Mouse (Mus musculus) midbrain, embryonic 15.5 days (tissue): ENCODE measurements around the gene Tmpo. TPM values are rescaled to one million over a fixed set of nuclear protein-coding genes. Genes with fewer than 3 reads are reported as not detected.
A peak's percentile ranks its signal among the peaks of the same experiment; 100 is the strongest.

ENCODE experiments used
- ATAC-seq: fragments of 200-750 bp; cut with Nextera tagmentation; replicated peaks from 2 replicates; pipeline ENCODE4 v1.8.0; 2017; ENCODE audit warnings: moderate TSS enrichment
- H3K27ac ChIP-seq: fragments of 300-500 bp; sonication (generic); 2 replicates; pipeline ENCODE4 v1.5.1; 2015; ENCODE audit warnings: mild to moderate bottlenecking, inconsistent platforms
- H3K27me3 ChIP-seq: fragments of 300-500 bp; sonication (generic); replicated peaks from 2 replicates; pipeline ENCODE4 v1.6.1; 2015; ENCODE audit warnings: inconsistent platforms
- H3K36me3 ChIP-seq: fragments of 300-500 bp; sonication (generic); replicated peaks from 2 replicates; pipeline ENCODE4 v1.6.1; 2015; ENCODE audit warnings: inconsistent platforms
- H3K4me1 ChIP-seq: fragments of 300-500 bp; sonication (generic); 2 replicates; pipeline ENCODE4 v1.6.1; 2015; ENCODE audit warnings: inconsistent platforms
- H3K4me2 ChIP-seq: fragments of 300-500 bp; sonication (generic); 2 replicates; pipeline ENCODE4 v1.6.1; 2015; ENCODE audit warnings: inconsistent platforms, mild to moderate bottlenecking, moderate library complexity
- H3K4me3 ChIP-seq: fragments of 300-500 bp; sonication (generic); 2 replicates; pipeline ENCODE4 v1.5.1; 2015; ENCODE audit warnings: mild to moderate bottlenecking, inconsistent platforms
- H3K9ac ChIP-seq: fragments of 300-500 bp; sonication (generic); 2 replicates; pipeline ENCODE4 v1.6.1; 2015; ENCODE audit warnings: mild to moderate bottlenecking, inconsistent platforms
- H3K9me3 ChIP-seq: fragments of 300-500 bp; sonication (generic); 2 replicates; pipeline ENCODE4 v1.6.1; 2016; ENCODE audit warnings: inconsistent platforms
- WGBS: fragments of 180-500 bp; shearing (Covaris S2); methylation state at CpG from one replicate; pipeline ENCODE4 v1.1.7; 2015; ENCODE audit warnings: mixed read lengths; 5-methylcytosine and 5-hydroxymethylcytosine counted together
- polyA plus RNA-seq: library from polyadenylated mRNA; unstranded; fragments of >200 nt; fragmentation: Nextera tagmentation; extraction: Ambion mirVana; gene quantifications from 2 replicates; pipeline ENCODE4 v1.2.1, GENCODE M21; 2015

The Tmpo gene
- polyA plus RNA-seq, 1 experiment from 2014 or later = 106 TPM

GRCm38 (mm10) chr10:91142654-91143191 lies 38.4 kb downstream of the Tmpo start:
- no peaks in the 10 kb centered on the region for H3K27me3 ChIP-seq
- no peaks in the 10 kb centered on the region for H3K9me3 ChIP-seq
- no peaks in the 10 kb centered on the region for H3K4me1 ChIP-seq
- H3K4me3 ChIP-seq = no peak overlapping the region
- H3K4me2 ChIP-seq = no peak overlapping the region
- peaks cover 5% of the 10 kb centered on the region for H3K36me3 ChIP-seq
- H3K9ac ChIP-seq = no peak overlapping the region
- H3K27ac ChIP-seq = no peak overlapping the region
- 76% methylated on average over 10 of the region's 10 CpGs for WGBS
- no peak for ATAC-seq

GRCm38 (mm10) chr10:91141564-91141963 lies 39.6 kb downstream of the Tmpo start:
- 23% methylated on average over 2 of the region's 2 CpGs for WGBS
- no peaks in the 10 kb centered on the region for H3K27me3 ChIP-seq
- H3K9me3 ChIP-seq = no peaks in the 10 kb centered on the region
- H3K9ac ChIP-seq = no peak overlapping the region
- no peaks in the 10 kb centered on the region; the same call in 1 of the 2 replicates for H3K36me3 ChIP-seq
- no peak overlapping the region for H3K27ac ChIP-seq
- no peak overlapping the region for H3K4me2 ChIP-seq
- peak; percentile 48; the same call in 1 of the 2 replicates for ATAC-seq
- H3K4me1 ChIP-seq = no peaks in the 10 kb centered on the region
- no peak overlapping the region for H3K4me3 ChIP-seq

GRCm38 (mm10) chr10:91139148-91139766 lies 41.9 kb downstream of the Tmpo start:
- no peaks in the 10 kb centered on the region for H3K27me3 ChIP-seq
- WGBS = 93% methylated on average over 14 of the region's 14 CpGs
- H3K9ac ChIP-seq = no peak overlapping the region

GRCm38 (mm10) chr10:91138317-91138716 lies 42.8 kb downstream of the Tmpo start:
- Histone ChIP-seq H3K27ac (no peak overlapping the region), H3K27me3 (no peaks in the 10 kb centered on the region), H3K9ac (no peak overlapping the region), H3K9me3 (no peaks in the 10 kb centered on the region), H3K36me3 (no peaks in the 10 kb centered on the region), H3K4me1 (no peaks in the 10 kb centered on the region), H3K4me3 (no peak overlapping the region), H3K4me2 (no peak overlapping the region)
- 88% methylated on average over 3 of the region's 3 CpGs for WGBS
- no peak for ATAC-seq

More at GRCm38 (mm10) chr10:91139148-91139766, 41.9 kb downstream of the Tmpo start:
- Histone ChIP-seq H3K4me3 (no peak overlapping the region), H3K27ac (no peak overlapping the region), H3K36me3 (no peaks in the 10 kb centered on the region), H3K9me3 (no peaks in the 10 kb centered on the region), H3K4me1 (no peaks in the 10 kb centered on the region), H3K4me2 (no peak overlapping the region)
- no peak for ATAC-seq

GRCm38 (mm10) chr10:91137400-91137799 lies 43.7 kb downstream of the Tmpo start:
- WGBS = 71% methylated on average over 9 of the region's 9 CpGs
- ATAC-seq = no peak
- H3K9me3 ChIP-seq = no peaks in the 10 kb centered on the region
- H3K9ac ChIP-seq = no peak overlapping the region
- H3K4me2 ChIP-seq = no peak overlapping the region
- H3K4me3 ChIP-seq = no peak overlapping the region
- H3K36me3 ChIP-seq = no peaks in the 10 kb centered on the region
- H3K4me1 ChIP-seq = no peaks in the 10 kb centered on the region
- no peaks in the 10 kb centered on the region for H3K27me3 ChIP-seq
- H3K27ac ChIP-seq = no peak overlapping the region

GRCm38 (mm10) chr10:91135302-91135972 lies 45.7 kb downstream of the Tmpo start:
- Histone ChIP-seq H3K9ac (no peak overlapping the region), H3K4me2 (no peak overlapping the region), H3K27me3 (no peaks in the 10 kb centered on the region), H3K4me1 (no peaks in the 10 kb centered on the region), H3K27ac (no peak overlapping the region), H3K36me3 (no peaks in the 10 kb centered on the region), H3K9me3 (no peaks in the 10 kb centered on the region), H3K4me3 (no peak overlapping the region)
- ATAC-seq = no peak
- WGBS = 84% methylated on average over 7 of the region's 7 CpGs

- no peaks in the 10 kb centered on the region for H3K36me3 ChIP-seq
- H3K9me3 ChIP-seq = no peaks in the 10 kb centered on the region
- no peak overlapping the region for H3K27ac ChIP-seq
- no peak overlapping the region for H3K4me3 ChIP-seq
- ATAC-seq = no peak
- no peak overlapping the region for H3K9ac ChIP-seq
- H3K27me3 ChIP-seq = no peaks in the 10 kb centered on the region
- no peak overlapping the region for H3K4me2 ChIP-seq
- no peaks in the 10 kb centered on the region for H3K4me1 ChIP-seq
- 63% methylated on average over 1 of the region's 1 CpGs for WGBS
Observed at GRCm38 (mm10) chr10:91131565-91131964, 49.5 kb downstream of the Tmpo start.

GRCm38 (mm10) chr10:91130792-91131191 lies 50.3 kb downstream of the Tmpo start:
- H3K4me3 ChIP-seq = no peak overlapping the region
- no peak overlapping the region for H3K9ac ChIP-seq
- no peaks in the 10 kb centered on the region for H3K4me1 ChIP-seq
- no peaks in the 10 kb centered on the region for H3K36me3 ChIP-seq
- no peaks in the 10 kb centered on the region for H3K9me3 ChIP-seq
- H3K27ac ChIP-seq = no peak overlapping the region
- no peak for ATAC-seq
- 75% methylated on average over 3 of the region's 3 CpGs for WGBS
- H3K27me3 ChIP-seq = no peaks in the 10 kb centered on the region
- no peak overlapping the region for H3K4me2 ChIP-seq

- Histone ChIP-seq H3K9me3 (no peaks in the 10 kb centered on the region), H3K27ac (no peak overlapping the region), H3K4me1 (0 out of 2 replicates have a peak, but pooled peaks cover 3% of the 10 kb centered on the region), H3K36me3 (no peaks in the 10 kb centered on the region), H3K27me3 (no peaks in the 10 kb centered on the region), H3K9ac (no peak overlapping the region), H3K4me3 (no peak overlapping the region), H3K4me2 (no peak overlapping the region)
- no peak for ATAC-seq
- 81% methylated on average over 1 of the region's 1 CpGs for WGBS
Observed at GRCm38 (mm10) chr10:91128551-91129160, 52.5 kb downstream of the Tmpo start.

- ATAC-seq = no peak
- H3K27me3 ChIP-seq = no peaks in the 10 kb centered on the region
- H3K36me3 ChIP-seq = no peaks in the 10 kb centered on the region
- no peak overlapping the region for H3K27ac ChIP-seq
- no peak overlapping the region for H3K4me2 ChIP-seq
- peaks cover 11% of the 10 kb centered on the region for H3K4me1 ChIP-seq
- no peak overlapping the region for H3K9ac ChIP-seq
- H3K4me3 ChIP-seq = no peak overlapping the region
- 79% methylated on average over 2 of the region's 2 CpGs for WGBS
- H3K9me3 ChIP-seq = no peaks in the 10 kb centered on the region
Observed at GRCm38 (mm10) chr10:91127395-91127794, 53.7 kb downstream of the Tmpo start.

GRCm38 (mm10) chr10:91126618-91127355 lies 54.3 kb downstream of the Tmpo start:
- peaks cover 18% of the 10 kb centered on the region for H3K4me1 ChIP-seq
- no peak overlapping the region for H3K9ac ChIP-seq
- no peak overlapping the region for H3K27ac ChIP-seq
- 82% methylated on average over 10 of the region's 10 CpGs for WGBS
- H3K4me2 ChIP-seq = no peak overlapping the region
- no peak overlapping the region for H3K4me3 ChIP-seq
- no peaks in the 10 kb centered on the region; the same call in 1 of the 2 replicates for H3K36me3 ChIP-seq
- H3K9me3 ChIP-seq = no peaks in the 10 kb centered on the region
- H3K27me3 ChIP-seq = no peaks in the 10 kb centered on the region
- ATAC-seq = no peak
